Mouse (Mus musculus) common myeloid progenitor, adult 5-6 weeks (primary cell): ENCODE results near the gene Dock3. TPM values are rescaled to one million over a fixed set of nuclear protein-coding genes. Genes with fewer than 3 reads are reported as not detected.
"Not testable (repeated sequence)": the region's sequence is repeated elsewhere in the genome, so short reads cannot be mapped to it uniquely, and the experiment has no call there.

Experiments used
- ATAC-seq: replicated peaks from 2 replicates; pipeline ENCODE4 v1.8.0; 2016; ENCODE audit warnings: low read depth, mild to moderate bottlenecking, moderate TSS enrichment, inconsistent platforms; ENCODE audit not compliant: poor library complexity, severe bottlenecking
- total RNA-seq: library from RNA; stranded (forward); fragments of 200-1000, 187-1606 nt; gene quantifications from 2 replicates; pipeline ENCODE4 v1.2.3, GENCODE M21; 2017

Gene Dock3
- total RNA-seq, 1 experiment from 2014 or later: 0.23 TPM

- ATAC-seq: not testable (repeated sequence)
Observed at GRCm38 (mm10) chr9:107089451-107089850, 142.3 kb downstream of the Dock3 start.

- ATAC-seq: no peak
Observed at GRCm38 (mm10) chr9:107087531-107087930, 144.2 kb downstream of the Dock3 start.

DNA sequence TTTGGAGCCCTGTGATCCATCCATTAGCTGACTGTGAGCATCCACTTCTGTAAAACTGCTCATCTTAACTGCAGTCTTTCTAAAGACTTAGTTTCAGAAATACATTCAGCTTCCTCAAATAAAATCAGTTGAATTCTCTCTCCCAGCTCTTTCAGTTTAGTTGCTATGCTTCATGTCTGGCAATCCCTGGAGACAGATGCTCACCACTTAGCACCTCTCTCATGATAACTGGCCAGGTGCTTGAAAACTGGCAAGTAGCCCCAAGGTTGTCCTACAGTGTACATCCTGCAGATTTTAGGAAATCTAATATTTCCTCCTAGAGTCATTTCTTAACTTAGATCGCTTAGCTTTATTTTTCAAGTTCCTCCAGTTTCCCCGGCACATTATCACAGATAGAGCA lies 193.8 kb downstream of the Dock3 start:
- no peak for ATAC-seq

DNA sequence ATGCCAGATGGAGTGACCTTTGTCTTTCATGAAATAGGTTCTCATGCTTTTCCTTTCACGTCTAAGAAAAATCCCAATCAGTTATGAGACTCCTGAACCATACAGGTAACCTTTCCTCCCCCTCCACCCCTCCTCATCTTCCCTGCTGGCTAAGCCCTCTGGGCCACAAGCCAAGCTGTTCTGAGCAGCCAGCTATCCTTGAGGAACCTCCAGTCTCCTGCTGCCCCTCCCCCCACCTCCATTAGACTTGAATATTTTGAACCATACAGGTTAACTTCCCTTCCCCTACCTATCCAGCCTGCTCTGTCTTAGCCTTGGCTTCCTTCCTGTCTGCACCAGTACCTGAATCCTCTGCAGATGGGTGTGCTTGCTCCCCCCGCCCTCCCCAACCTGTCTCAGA lies 204.1 kb downstream of the Dock3 start:
- ATAC-seq: no peak

GRCm38 (mm10) chr9:107009841-107010240 lies 221.9 kb downstream of the Dock3 start:
- ATAC-seq: no peak

GRCm38 (mm10) chr9:107003187-107003586 lies 228.5 kb downstream of the Dock3 start:
- ATAC-seq: no peak

- peak; percentile 52; the same call in 1 of the 2 replicates for ATAC-seq
Observed at GRCm38 (mm10) chr9:106970742-106971141, 261.0 kb downstream of the Dock3 start.

GRCm38 (mm10) chr9:106958452-106958851 lies 273.3 kb downstream of the Dock3 start:
- no peak for ATAC-seq

GRCm38 (mm10) chr9:106955486-106955885 lies 276.2 kb downstream of the Dock3 start:
- no peak for ATAC-seq

DNA sequence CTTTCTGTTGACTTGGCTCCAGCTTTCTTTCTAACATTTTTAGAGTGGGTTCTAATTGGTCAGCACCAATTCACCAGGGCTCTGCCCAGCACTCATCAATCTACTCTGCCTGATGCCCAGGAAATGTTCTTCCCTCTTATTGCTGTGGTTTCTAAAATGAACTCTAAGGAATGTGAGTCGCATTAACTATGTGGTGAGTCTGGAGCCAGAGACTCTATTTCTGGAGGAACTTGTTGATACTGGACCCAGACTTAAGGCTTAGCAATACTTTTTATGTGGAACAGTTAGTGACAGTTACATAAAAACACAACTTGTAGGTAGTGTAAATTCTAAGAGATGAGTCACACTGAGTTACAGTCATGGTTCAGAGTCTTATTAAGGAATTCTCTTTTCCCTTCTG lies 296.7 kb downstream of the Dock3 start:
- no peak for ATAC-seq

- no peak for ATAC-seq
Observed at GRCm38 (mm10) chr9:106914878-106915277, 316.8 kb downstream of the Dock3 start.

DNA sequence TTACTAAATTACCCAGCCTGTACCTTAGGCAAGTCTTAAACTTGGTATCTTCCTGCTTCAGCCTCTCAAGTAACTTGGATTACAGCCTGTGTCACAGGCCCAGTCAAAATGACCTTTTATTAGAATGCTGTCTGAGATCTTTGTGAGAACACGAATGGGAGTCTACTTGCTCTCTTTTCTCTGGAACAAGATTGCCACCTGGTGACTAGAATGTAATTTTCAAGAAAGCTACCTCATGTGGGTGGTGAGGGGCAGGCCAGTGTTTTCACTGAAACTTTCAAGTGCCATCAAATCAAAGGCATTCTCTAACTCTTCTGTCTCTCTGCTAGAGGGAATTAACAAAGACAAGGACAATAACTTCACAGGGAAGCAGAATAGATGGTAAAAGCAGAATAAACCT lies 317.9 kb downstream of the Dock3 start:
- ATAC-seq: no peak; the same call in 1 of the 2 replicates

GRCm38 (mm10) chr9:106911624-106912023 lies 320.1 kb downstream of the Dock3 start:
- ATAC-seq: no peak

GRCm38 (mm10) chr9:106908715-106909114 lies 323.0 kb downstream of the Dock3 start:
- peak; percentile 92 for ATAC-seq

GRCm38 (mm10) chr9:106908174-106908573 lies 323.5 kb downstream of the Dock3 start:
- ATAC-seq: no peak

- ATAC-seq: no peak
Observed at GRCm38 (mm10) chr9:106906597-106906996, 325.1 kb downstream of the Dock3 start.

DNA sequence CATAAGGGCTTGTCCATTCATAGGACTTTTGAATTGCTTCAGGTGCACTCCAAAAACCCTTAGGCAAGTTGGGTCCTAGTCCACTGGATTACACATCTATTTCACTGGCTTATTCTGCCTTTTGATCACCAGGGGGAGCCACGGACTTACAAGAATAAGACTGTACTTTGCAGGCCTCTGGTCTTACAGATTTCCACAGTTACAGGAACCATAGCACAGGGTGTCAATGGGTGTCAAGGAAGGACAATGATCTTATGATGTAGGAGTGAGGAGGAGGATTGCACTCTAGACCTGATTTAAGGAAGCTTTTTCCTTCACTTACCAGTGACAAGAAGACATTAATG lies 327.9 kb downstream of the Dock3 start:
- peak; percentile 83 for ATAC-seq

DNA sequence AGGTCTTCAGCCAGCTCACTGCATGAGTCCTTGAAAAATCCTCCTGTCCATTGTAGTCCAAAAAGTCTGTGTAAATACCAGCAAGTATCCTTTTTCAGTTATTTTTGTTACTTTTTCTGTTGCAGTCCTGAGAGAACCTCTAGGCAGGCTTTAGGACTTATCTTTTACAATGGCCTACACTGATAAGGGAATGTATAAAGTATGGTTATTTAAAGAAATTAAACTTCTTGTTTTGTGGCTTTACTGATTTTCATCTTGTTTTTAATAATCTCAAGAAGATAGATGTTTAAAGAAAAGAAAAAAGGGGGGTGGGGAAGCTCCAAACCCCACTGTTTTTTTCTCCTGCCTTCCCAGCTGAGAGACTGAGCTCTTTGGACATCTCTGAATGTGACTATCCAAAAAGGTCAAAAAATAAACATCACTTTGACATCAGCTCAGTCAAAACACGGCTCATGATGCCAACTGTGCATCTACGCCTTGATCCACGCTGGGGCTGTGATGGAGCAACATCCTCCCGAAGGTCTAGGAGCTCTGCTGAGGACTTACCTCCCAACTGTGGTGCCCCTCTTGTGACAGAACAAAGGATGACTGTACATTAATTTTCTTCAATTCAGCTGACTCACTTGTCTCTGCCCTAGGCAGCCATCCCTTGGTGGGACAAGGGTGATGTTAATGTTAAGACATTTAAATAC lies 328.5 kb downstream of the Dock3 start:
- ATAC-seq: 0 out of 2 replicates have a peak, but pooled peaks have one; percentile 39

- no peak for ATAC-seq
Observed at GRCm38 (mm10) chr9:106901596-106901995, 330.1 kb downstream of the Dock3 start.

GRCm38 (mm10) chr9:106898901-106899300 lies 332.8 kb downstream of the Dock3 start:
- no peak for ATAC-seq

- no peak for ATAC-seq
Observed at GRCm38 (mm10) chr9:106893327-106893726, 338.4 kb downstream of the Dock3 start.

DNA sequence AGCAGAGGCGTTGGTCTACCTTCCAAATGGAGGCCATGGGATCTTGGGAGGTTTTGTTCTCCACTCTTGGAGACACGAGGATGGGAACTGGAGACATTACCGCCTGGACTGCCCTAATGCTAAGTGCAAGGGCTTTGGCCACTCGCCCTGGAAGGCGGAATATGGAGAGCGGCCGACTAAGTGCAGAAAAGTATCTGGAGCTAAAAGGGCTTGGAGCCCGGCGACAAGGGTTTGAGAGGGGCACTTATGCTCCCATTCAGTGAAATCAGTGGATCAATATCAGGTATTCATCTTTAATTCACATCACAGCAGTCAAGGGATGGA lies 339.2 kb downstream of the Dock3 start:
- ATAC-seq: no peak
